Mouse (Mus musculus) cerebellum, postnatal 4 days (tissue): Measurements from ENCODE around the gene 1700061G19Rik.

Experiments used
- DNase-seq, 2 experiments: peaks; one replicate each; pipeline ENCODE4 v3.0.0; 2022; ENCODE audit warnings: low spot score in 2 of 2, mixed read lengths in 1 of 2

Gene 1700061G19Rik

GRCm38 (mm10) chr17:56929101-56929500 lies 53.8 kb downstream of the 1700061G19Rik start:
- DNase-seq, result no peak

- DNase-seq, result no peak
Measured at GRCm38 (mm10) chr17:56929530-56929929, 54.3 kb downstream of the 1700061G19Rik start.

- DNase-seq, result no peak
Measured at GRCm38 (mm10) chr17:56930026-56930425, 54.7 kb downstream of the 1700061G19Rik start.

- no peak for DNase-seq
Measured at GRCm38 (mm10) chr17:56933395-56933794, 58.1 kb downstream of the 1700061G19Rik start.

DNA sequence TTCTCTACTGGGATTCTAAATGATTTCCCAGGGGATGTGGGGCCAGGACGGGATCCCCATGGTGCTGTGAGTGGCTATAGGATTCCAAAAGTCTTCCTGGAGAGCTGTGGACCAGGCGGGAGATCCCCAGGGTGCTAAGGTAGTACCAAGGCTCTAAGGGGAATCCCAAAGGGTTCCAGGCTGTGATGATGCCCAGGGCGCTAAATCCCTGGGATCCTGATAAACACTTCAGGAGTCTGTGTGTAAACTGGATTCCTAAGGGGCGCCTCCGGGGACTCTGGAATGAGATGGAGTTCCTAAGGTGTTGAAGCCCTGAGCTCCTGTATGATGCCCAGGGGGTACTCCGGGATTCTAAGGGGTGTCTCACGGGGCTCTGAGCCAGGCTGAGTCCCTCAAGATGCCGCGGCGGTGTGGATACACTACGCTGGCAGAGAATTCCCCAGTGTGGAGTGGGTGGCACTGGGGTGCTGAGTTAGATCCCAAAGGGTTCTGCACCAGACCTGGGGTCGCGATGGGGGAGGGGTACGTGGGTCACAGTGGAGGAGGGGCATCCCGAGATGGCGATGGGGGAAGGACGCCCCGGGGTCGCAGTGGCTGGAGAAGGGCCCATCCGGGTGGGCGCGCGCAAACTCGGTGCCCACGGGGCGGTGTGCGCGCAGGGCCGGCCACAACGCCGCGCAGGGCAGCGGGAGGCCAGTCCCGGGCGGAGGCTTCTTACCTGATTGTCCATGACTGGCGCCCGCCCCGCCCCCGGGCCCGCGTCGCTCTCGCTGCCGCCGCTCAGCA lies 59.5 kb downstream of the 1700061G19Rik start:
- DNase-seq, result no peak

DNA sequence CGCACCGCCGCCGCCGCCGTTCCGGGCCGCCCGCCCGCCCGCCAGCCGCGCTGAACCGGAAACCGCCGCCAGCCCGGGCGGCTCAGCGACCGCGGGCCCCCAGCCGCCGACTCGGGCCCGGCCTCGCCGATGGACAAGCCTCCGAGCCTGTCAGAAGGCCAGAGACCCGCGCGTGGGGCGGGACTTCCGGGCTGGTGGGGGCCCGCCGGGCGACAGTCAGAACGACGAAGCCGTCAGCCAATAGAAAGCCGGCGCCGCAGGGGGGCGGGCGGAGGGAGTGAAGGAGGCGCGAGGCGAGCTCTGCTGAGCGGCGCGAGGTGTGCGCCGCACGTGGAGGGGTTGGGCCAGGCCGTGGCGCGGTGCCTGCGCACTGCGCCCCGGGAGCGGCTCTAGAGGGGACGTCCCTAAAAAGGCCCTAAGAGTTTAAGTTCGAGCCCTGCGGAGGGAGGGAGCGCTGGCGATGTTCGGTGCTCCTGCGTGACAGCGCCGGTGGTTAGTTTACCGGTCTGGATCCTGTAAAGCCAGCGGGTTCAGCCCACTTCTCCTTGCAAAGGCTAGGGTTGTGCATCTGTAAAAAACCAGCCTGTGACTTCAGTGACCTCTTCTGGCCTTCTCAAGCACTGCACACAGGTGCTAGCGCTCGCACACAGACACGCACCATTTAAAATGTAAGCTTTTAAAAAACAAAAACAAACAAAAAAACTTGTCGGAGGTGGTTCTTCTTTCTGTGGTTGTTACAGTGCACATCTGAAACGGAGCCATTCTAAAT lies 60.3 kb downstream of the 1700061G19Rik start, which contains the start of gene Mllt1:
TSS of gene Mllt1 (minus strand) at position 53 of the 769 bp plus-strand sequence.
- DNase-seq, result peak; percentile 99 to 100

GRCm38 (mm10) chr17:56936731-56937130 lies 61.5 kb downstream of the 1700061G19Rik start:
- no peak for DNase-seq
